Mouse (Mus musculus) forebrain, embryonic 13.5 days (tissue): ENCODE data around the gene Pdcd5. TPM values are rescaled to one million over a fixed set of nuclear protein-coding genes. Genes with fewer than 3 reads are reported as not detected.
A peak's percentile ranks its signal among the peaks of the same experiment; 100 is the strongest.

Experiments
- ATAC-seq: fragments of 200-750 bp; cut with Nextera tagmentation; 2 replicates; pipeline ENCODE4 v1.8.0; 2017
- H3K27ac ChIP-seq: fragments of 300-500 bp; sonication (generic); 2 replicates; pipeline ENCODE4 v1.5.1; 2015; ENCODE audit warnings: inconsistent platforms, mild to moderate bottlenecking, moderate library complexity
- H3K27me3 ChIP-seq: fragments of 300-500 bp; sonication (generic); 2 replicates; pipeline ENCODE4 v1.6.1; 2015; ENCODE audit warnings: mild to moderate bottlenecking, inconsistent platforms
- H3K36me3 ChIP-seq: fragments of 300-500 bp; sonication (generic); 2 replicates; pipeline ENCODE4 v1.6.1; 2015; ENCODE audit warnings: mild to moderate bottlenecking, inconsistent platforms; ENCODE audit not compliant: poor library complexity, severe bottlenecking
- H3K4me1 ChIP-seq: fragments of 300-500 bp; sonication (generic); 2 replicates; pipeline ENCODE4 v1.6.1; 2015; ENCODE audit warnings: inconsistent platforms
- H3K4me2 ChIP-seq: fragments of 300-500 bp; sonication (generic); 2 replicates; pipeline ENCODE4 v1.6.1; 2015; ENCODE audit warnings: inconsistent platforms, mild to moderate bottlenecking, moderate library complexity
- H3K4me3 ChIP-seq: fragments of 300-500 bp; sonication (generic); 2 replicates; pipeline ENCODE4 v1.5.1; 2015; ENCODE audit warnings: mild to moderate bottlenecking, inconsistent platforms
- H3K9ac ChIP-seq: fragments of 300-500 bp; sonication (generic); 2 replicates; pipeline ENCODE4 v1.6.1; 2015; ENCODE audit warnings: mild to moderate bottlenecking, inconsistent platforms
- H3K9me3 ChIP-seq: fragments of 300-500 bp; sonication (generic); replicated peaks from 2 replicates; pipeline ENCODE4 v1.6.1; 2016; ENCODE audit warnings: inconsistent platforms
- WGBS: fragments of 180-500 bp; shearing (Covaris S2); methylation state at CpG from one replicate; pipeline ENCODE4 v1.1.7; 2015; 5-methylcytosine and 5-hydroxymethylcytosine counted together
- polyA plus RNA-seq: library from polyadenylated mRNA; unstranded; fragments of >200 nt; fragmentation: Nextera tagmentation; extraction: Ambion mirVana; gene quantifications from 2 replicates; pipeline ENCODE4 v1.2.1, GENCODE M21; 2015

The Pdcd5 gene
- polyA plus RNA-seq, 1 experiment from 2014 or later, result 267 TPM

- H3K27me3 ChIP-seq, result no peaks in the 10 kb centered on the region
- H3K9ac ChIP-seq, result no peak overlapping the region
- H3K9me3 ChIP-seq, result peaks cover 4% of the 10 kb centered on the region; the same call in 1 of the 2 replicates
- H3K36me3 ChIP-seq, result peaks cover 70% of the 10 kb centered on the region
- H3K4me1 ChIP-seq, result no peaks in the 10 kb centered on the region
- 95% methylated on average over 9 of the region's 9 CpGs for WGBS
- H3K27ac ChIP-seq, result no peak overlapping the region
- no peak for ATAC-seq
- H3K4me2 ChIP-seq, result no peak overlapping the region
- no peak overlapping the region for H3K4me3 ChIP-seq
Measured at GRCm38 (mm10) chr7:35636874-35637273, 10.4 kb downstream of the Pdcd5 start.

DNA sequence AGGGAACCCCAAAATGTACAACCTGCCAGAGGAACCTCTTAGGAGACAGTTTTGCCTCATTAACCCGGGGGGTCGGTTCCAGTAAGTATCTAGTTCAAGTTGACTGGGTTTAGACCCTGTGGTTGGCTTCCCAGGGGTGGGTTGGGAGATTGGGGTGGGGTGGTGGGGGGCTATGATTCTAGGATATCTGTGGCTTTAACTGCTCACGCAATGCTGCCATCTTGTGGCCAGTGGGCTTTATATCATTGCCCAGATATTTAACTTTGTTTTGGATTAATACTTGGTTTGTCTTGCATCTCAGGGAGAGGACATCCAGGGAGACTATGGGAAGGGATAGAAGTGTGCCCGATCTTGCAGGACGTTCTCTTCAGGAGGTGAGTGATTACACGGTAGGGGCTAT lies 11.1 kb downstream of the Pdcd5 start:
- H3K4me3 ChIP-seq, result no peak overlapping the region
- 70% methylated on average over 6 of the region's 6 CpGs for WGBS
- H3K27me3 ChIP-seq, result no peaks in the 10 kb centered on the region
- H3K27ac ChIP-seq, result no peak overlapping the region
- peaks cover 70% of the 10 kb centered on the region for H3K36me3 ChIP-seq
- peaks cover 4% of the 10 kb centered on the region; the same call in 1 of the 2 replicates for H3K9me3 ChIP-seq
- H3K9ac ChIP-seq, result no peak overlapping the region
- ATAC-seq, result no peak
- no peak overlapping the region for H3K4me2 ChIP-seq
- no peaks in the 10 kb centered on the region for H3K4me1 ChIP-seq

- Histone ChIP-seq H3K9me3 (no peaks in the 10 kb centered on the region), H3K4me3 (no peak overlapping the region), H3K9ac (no peak overlapping the region), H3K4me1 (no peaks in the 10 kb centered on the region), H3K27me3 (no peaks in the 10 kb centered on the region), H3K27ac (no peak overlapping the region), H3K4me2 (no peak overlapping the region), H3K36me3 (peaks cover 81% of the 10 kb centered on the region)
- no peak for ATAC-seq
- WGBS, result 74% methylated on average over 5 of the region's 5 CpGs
Measured at GRCm38 (mm10) chr7:35628496-35628895, 18.8 kb downstream of the Pdcd5 start.

DNA sequence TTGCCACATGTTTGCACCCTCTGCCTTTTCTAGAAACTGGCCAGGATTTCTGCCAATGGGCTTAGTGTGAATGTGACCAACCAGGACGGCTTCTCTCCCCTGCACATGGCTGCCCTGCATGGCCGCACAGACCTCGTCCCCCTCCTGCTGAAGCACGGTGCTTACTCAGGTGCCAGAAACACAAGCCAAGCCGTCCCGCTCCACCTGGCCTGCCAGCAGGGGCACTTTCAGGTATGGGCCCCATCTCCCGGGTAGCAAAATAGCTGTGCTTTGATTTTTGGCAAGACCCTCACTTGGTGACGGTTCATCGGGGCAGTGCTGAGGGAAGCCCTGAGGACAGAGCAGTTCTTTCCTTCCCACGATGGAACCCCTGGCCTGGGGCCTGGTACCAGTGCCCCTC lies 19.9 kb downstream of the Pdcd5 start:
- Histone ChIP-seq H3K9me3 (no peaks in the 10 kb centered on the region), H3K9ac (no peak overlapping the region), H3K4me2 (no peak overlapping the region), H3K4me1 (no peaks in the 10 kb centered on the region), H3K36me3 (peaks cover 82% of the 10 kb centered on the region), H3K4me3 (no peak overlapping the region), H3K27me3 (no peaks in the 10 kb centered on the region), H3K27ac (no peak overlapping the region)
- 91% methylated on average over 10 of the region's 10 CpGs for WGBS
- ATAC-seq, result no peak

- no peak overlapping the region for H3K27ac ChIP-seq
- peaks cover 83% of the 10 kb centered on the region for H3K36me3 ChIP-seq
- no peaks in the 10 kb centered on the region for H3K27me3 ChIP-seq
- WGBS, result 97% methylated on average over 5 of the region's 5 CpGs
- no peak for ATAC-seq
- H3K9me3 ChIP-seq, result no peaks in the 10 kb centered on the region
- H3K4me2 ChIP-seq, result no peak overlapping the region
- H3K4me3 ChIP-seq, result no peak overlapping the region
- H3K9ac ChIP-seq, result no peak overlapping the region
- no peaks in the 10 kb centered on the region for H3K4me1 ChIP-seq
Measured at GRCm38 (mm10) chr7:35626038-35626437, 21.3 kb downstream of the Pdcd5 start.

GRCm38 (mm10) chr7:35622626-35623025 lies 24.7 kb downstream of the Pdcd5 start:
- H3K36me3 ChIP-seq, result peaks cover 86% of the 10 kb centered on the region
- H3K9me3 ChIP-seq, result no peaks in the 10 kb centered on the region
- no peak overlapping the region for H3K4me2 ChIP-seq
- ATAC-seq, result no peak
- H3K9ac ChIP-seq, result no peak overlapping the region
- WGBS, result 89% methylated on average over 10 of the region's 10 CpGs
- no peak overlapping the region for H3K27ac ChIP-seq
- no peaks in the 10 kb centered on the region for H3K27me3 ChIP-seq
- H3K4me3 ChIP-seq, result no peak overlapping the region
- H3K4me1 ChIP-seq, result no peaks in the 10 kb centered on the region

GRCm38 (mm10) chr7:35617513-35617912 lies 29.8 kb downstream of the Pdcd5 start:
- H3K36me3 ChIP-seq, result peaks cover 86% of the 10 kb centered on the region
- ATAC-seq, result peak; percentile 41; the same call in 1 of the 2 replicates

GRCm38 (mm10) chr7:35609245-35609644 lies 38.1 kb downstream of the Pdcd5 start:
- Histone ChIP-seq H3K4me1 (no peaks in the 10 kb centered on the region), H3K27me3 (no peaks in the 10 kb centered on the region), H3K9me3 (no peaks in the 10 kb centered on the region), H3K4me3 (no peak overlapping the region), H3K36me3 (peaks cover 77% of the 10 kb centered on the region), H3K27ac (no peak overlapping the region), H3K9ac (no peak overlapping the region), H3K4me2 (no peak overlapping the region)
- 95% methylated on average over 10 of the region's 10 CpGs for WGBS
- ATAC-seq, result no peak

More at GRCm38 (mm10) chr7:35617513-35617912, 29.8 kb downstream of the Pdcd5 start:
- no peaks in the 10 kb centered on the region for H3K27me3 ChIP-seq
- 38% methylated on average over 4 of the region's 4 CpGs for WGBS
- H3K9ac ChIP-seq, result no peak overlapping the region
- no peaks in the 10 kb centered on the region for H3K9me3 ChIP-seq
- H3K4me1 ChIP-seq, result no peaks in the 10 kb centered on the region
- H3K27ac ChIP-seq, result no peak overlapping the region
- no peak overlapping the region for H3K4me2 ChIP-seq
- no peak overlapping the region for H3K4me3 ChIP-seq

GRCm38 (mm10) chr7:35606816-35607215 lies 40.5 kb downstream of the Pdcd5 start:
- 95% methylated on average over 10 of the region's 10 CpGs for WGBS
- Histone ChIP-seq H3K4me3 (no peak overlapping the region), H3K9ac (no peak overlapping the region), H3K4me2 (no peak overlapping the region), H3K9me3 (no peaks in the 10 kb centered on the region), H3K27me3 (no peaks in the 10 kb centered on the region), H3K4me1 (no peaks in the 10 kb centered on the region), H3K36me3 (peaks cover 75% of the 10 kb centered on the region), H3K27ac (no peak overlapping the region)
- no peak for ATAC-seq

DNA sequence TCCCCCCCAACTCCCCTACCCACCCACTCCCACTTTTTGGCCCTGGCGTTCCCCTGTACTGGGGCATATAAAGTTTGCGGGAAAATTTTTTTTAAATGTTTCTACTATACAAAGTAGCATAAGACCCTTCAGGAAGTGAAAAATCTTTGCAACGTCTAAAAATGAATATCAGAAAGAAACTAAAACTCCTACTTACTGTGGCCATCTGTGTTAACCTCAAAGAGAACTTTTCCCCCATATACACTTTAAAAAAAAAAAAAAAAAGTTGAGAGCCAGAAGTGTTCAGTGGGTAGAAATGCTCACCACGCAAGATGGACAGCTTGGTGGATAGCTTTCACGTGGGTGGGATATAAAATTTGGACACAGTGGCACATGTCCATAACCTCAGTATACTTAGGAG lies 44.6 kb downstream of the Pdcd5 start:
- Histone ChIP-seq H3K4me3 (no peak overlapping the region), H3K4me1 (no peaks in the 10 kb centered on the region), H3K4me2 (no peak overlapping the region), H3K27ac (no peak overlapping the region), H3K9ac (no peak overlapping the region), H3K36me3 (peaks cover 55% of the 10 kb centered on the region), H3K27me3 (no peaks in the 10 kb centered on the region), H3K9me3 (no peaks in the 10 kb centered on the region)
- ATAC-seq, result no peak
- whole genome bisulfite sequencing, result 97% methylated on average over 5 of the region's 5 CpGs

- Histone ChIP-seq H3K4me1 (no peaks in the 10 kb centered on the region), H3K4me3 (no peak overlapping the region), H3K27me3 (no peaks in the 10 kb centered on the region), H3K4me2 (no peak overlapping the region), H3K36me3 (peaks cover 48% of the 10 kb centered on the region), H3K9ac (no peak overlapping the region), H3K9me3 (no peaks in the 10 kb centered on the region), H3K27ac (no peak overlapping the region)
- 95% methylated on average over 6 of the region's 6 CpGs for whole genome bisulfite sequencing
- ATAC-seq, result no peak
Measured at GRCm38 (mm10) chr7:35601106-35601505, 46.2 kb downstream of the Pdcd5 start.

DNA sequence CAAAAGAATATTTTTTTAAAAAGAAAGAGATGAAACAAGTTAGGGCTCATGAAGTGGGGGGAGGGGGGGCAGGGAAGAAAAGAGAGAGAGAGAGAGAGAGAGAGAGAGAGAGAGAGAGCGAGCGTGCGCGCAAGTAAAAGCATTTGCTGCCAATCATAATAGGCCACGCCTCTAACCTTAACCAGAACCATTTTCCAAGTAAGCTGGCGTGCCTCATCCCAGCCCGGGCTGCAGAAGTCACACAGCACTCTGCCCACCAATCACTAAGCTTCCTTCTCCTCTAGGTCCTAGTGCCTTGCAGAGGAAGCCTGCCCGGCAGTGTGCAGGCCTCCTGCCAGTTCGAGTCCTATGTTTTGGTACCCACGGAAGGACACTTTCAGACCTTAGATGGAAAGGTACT lies 47.3 kb downstream of the Pdcd5 start:
- Histone ChIP-seq H3K9ac (no peak overlapping the region), H3K4me1 (no peaks in the 10 kb centered on the region), H3K27me3 (no peaks in the 10 kb centered on the region), H3K27ac (no peak overlapping the region), H3K9me3 (no peaks in the 10 kb centered on the region), H3K4me3 (no peak overlapping the region), H3K36me3 (peaks cover 58% of the 10 kb centered on the region), H3K4me2 (no peak overlapping the region)
- no peak for ATAC-seq
- WGBS, result 94% methylated on average over 10 of the region's 10 CpGs

DNA sequence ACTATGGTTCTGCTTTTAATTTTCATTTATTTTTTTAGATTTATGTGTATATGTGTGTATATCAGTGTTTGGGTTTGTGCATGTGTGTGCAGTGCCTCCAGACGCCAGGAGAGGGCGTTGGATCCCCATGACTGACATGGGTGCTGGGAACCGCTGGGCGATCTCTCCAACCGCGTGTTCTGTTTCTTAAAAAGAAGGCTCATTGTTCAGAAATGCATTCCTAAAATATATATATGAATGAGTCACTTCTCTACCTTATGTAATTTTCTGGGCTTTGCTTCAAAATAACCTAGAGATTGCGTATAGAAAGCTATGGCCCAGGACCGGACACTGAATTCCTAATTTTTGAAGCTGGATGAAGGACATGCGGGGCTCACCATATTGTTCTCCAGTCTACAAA lies 47.8 kb downstream of the Pdcd5 start:
- Histone ChIP-seq H3K4me2 (no peak overlapping the region), H3K27me3 (no peaks in the 10 kb centered on the region), H3K4me1 (no peaks in the 10 kb centered on the region), H3K9ac (no peak overlapping the region), H3K4me3 (no peak overlapping the region), H3K9me3 (no peaks in the 10 kb centered on the region), H3K36me3 (peaks cover 63% of the 10 kb centered on the region), H3K27ac (no peak overlapping the region)
- no peak for ATAC-seq
- 97% methylated on average over 9 of the region's 9 CpGs for WGBS
